Mouse (Mus musculus): ENCODE data around the gene Actc1.

The Actc1 gene

GRCm38 (mm10) chr2:114047960-114048611, 5.3 kb downstream of the Actc1 start:
- DNase-seq, result no peak

DNA sequence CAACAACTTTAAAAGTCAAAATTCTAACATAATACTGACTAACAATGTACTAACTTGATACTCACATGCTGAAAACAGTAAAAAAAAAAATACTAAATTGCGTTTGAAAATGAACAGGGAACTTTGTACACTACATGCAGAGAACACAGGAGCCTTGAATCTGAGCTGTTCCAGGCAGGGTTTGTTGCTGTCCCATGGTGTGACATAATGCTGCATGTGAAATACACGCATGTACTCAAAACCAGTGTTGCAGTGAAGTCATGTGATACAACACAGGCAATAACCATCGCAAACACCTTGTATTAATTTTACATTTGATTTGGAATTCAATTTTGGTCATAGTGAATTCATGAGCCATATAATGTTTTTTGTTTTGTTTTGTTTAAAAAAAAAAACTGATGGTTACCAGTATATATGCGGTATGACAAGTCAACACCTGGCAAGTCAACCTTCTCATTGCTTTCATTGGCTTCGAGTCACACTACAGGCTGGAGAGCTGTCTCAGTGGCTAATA, 7.1 kb downstream of the Actc1 start:
- DNase-seq, result no peak

DNA sequence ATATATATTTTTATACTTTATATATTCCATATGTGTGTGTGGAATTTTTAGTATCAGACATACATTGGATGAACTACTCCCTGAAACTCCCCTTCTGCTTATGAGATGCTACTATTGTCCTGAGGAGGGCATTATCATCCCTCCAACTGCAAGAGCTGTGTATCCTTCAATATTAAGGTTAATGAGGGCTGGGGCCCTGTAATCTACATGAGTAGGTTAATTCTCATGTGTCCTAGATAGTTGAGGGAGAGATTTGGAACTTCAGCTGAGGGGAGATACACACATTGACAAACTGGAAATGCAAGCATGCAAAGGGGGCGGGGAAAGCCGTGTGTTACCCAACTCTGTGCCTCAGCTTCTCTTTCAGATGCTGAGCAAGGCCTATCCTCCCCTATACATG, 15.4 kb downstream of the Actc1 start:
- DNase-seq, result no peak

GRCm38 (mm10) chr2:114032259-114032658, 21.1 kb downstream of the Actc1 start:
- DNase-seq, result no peak

DNA sequence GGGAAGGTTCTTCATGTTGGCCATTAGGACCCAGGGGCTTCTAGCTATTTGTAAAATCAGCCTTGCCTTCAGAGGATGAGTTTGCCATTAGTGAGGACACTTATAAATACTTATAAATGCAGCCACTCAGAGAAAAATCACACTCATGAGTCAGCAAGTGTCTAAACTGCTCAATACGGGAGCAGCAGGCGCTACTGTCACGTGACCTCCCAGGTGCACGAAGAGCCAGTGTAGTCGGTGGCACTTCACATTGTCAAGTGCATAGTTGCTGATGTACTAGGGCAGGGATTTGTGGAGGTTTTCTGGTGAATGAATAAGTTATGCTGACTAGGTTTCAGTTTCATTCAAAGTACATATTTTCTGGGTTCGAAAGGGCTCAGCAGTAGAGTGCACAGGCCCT, 30.0 kb downstream of the Actc1 start:
- no peak for DNase-seq

GRCm38 (mm10) chr2:114020210-114020563, 33.2 kb downstream of the Actc1 start:
- no peak for DNase-seq

DNA sequence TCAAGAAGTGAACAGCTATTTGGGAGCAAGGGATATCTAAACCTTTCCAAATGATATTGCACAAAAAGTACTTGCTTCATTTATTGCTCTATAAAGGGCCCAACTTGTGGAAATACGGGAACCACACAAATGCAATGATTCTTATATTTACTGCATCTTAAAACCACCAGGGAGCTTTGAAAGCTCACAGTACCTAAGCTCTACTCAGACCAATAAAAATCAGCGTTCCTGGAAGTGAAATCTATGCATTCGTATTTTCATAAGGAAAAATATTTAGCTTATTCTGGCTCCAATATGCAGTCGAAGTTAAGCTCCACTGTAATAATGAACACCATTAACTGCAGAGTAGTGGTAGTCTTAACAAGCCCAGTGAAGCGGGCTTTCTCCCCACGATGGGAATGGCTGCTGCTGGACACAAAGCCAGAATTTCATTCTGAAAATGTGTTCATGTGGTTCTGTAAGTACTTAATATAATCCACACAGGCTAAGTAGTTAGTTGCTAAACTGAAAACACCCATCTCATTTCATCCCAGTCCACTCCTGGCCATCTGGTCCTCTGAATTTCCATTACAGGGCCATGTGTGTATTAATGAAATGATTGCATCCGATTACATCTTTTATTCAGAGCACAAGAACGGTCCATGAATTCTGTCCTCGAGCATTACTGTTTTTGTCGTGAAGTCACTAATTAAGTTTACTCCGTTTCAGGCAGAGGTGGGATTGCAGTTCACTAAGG, 33.7 kb downstream of the Actc1 start:
- no peak for DNase-seq

- DNase-seq, result no peak
These were observed 35.2 kb downstream of the Actc1 start for GRCm38 (mm10) chr2:114018136-114018535.

- DNase-seq, result no peak
These were observed 38.5 kb downstream of the Actc1 start for GRCm38 (mm10) chr2:114014839-114015238.

DNA sequence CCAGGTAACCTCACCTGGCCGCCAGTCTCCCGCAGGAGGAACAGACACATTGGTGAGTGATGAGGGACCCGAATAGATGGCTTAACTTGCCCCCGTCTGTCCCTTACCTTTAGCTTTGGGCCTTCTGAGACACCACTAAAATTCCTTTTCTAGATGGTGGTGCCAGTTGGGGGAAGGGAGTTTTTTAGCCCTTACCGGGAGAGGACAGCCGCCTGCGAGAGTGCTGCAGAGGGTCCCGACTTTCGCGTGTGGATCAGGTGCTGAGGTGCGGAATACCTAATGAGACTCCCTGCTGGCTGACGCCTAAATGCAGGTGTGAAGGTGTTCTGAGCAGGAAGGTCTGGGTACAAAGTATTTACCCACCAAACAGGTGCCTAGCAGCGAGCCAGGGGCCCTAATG, 39.5 kb downstream of the Actc1 start:
- DNase-seq, result no peak

- no peak for DNase-seq
These were observed 40.0 kb downstream of the Actc1 start, which contains the start of gene Gjd2 for GRCm38 (mm10) chr2:114013295-114013771. Gene Gjd2 (minus strand): TSS chr2:114013619.

DNA sequence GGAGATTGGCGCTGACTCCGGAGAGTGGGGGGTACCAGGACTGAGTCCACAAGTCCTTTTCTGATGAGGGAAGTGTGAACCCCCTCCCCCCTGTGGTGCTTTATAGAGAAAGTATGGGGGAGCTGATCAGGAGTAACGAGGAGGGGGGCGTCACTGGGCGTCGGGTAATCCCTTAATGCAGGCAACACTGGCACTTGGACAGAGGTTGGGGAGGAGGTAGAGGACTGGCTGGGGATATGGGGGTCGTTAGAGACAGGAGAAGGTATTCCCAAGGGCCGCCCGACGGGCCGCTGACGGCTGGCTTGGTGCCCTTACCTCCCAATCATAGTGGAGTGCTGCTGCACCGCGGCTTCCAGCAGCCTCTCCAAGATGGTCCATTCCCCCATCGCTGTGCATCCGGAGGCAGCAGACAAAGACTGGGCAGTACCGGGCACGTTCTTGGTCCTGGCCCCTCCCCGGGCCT, 40.6 kb downstream of the Actc1 start:
- DNase-seq, result no peak

DNA sequence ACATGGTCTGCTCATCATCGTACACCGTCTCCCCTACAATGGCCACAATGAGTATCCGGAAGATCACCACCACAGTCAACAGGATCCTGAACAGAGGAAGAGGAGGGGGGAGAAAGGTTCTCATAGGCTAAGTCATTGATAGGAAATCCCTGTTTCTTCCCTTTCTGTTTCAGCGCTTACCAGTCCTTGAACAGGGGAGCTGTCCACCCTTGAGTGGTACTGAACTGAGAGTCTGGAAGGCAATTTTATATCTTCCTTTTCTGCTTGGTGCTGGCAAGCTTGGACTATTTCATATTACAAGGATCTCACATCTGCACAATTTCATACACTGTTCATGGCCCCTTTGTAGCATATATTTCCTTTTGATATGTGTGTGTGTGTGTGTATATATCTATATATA, 41.5 kb downstream of the Actc1 start:
- DNase-seq, result peak; percentile 59

DNA sequence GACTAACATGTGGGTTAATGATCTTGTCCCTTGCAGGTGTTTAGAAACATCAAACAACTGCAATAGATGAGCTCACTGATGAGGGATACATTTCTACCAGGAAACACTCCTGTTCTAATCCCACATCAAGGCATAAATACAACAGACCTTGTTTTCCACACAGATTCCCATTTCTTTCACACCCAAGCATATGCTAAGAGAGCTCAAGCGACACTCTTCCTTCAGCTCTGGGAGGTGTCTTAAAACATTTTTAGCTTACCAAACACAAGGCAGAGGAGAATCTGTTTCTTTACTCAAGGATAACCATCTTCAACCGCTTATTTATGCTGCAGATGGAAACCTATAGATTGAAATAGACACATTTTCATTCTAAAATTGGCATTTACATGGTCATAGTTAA, 45.0 kb downstream of the Actc1 start:
- DNase-seq, result no peak

DNA sequence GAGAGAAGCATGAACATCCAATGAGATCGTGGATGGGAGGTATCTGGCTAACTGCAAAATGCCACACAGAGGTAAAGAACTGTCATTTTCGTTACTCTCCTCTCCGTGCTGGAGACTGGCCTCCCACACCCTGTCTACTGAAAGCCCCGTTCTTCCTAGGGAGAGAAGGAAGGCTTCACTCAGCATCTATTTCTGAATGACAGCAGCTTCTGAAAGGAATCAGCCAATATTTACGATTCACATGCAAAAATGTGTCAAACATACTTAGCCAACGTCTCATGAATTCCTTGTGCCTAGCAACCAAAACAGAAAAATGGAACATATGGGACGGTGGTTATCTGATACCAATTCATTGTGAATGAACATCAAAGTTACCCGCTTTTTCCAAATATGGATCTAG, 55.9 kb downstream of the Actc1 start:
- DNase-seq, result no peak
